Mouse (Mus musculus) liver, adult (tissue): ENCODE results near the gene Sash3.

Source experiments
- GATA4 ChIP-seq: IDR thresholded peaks from 2 replicates; pipeline ENCODE4 v1.6.1; 2014; ENCODE audit warnings: mild to moderate bottlenecking, low read length; ENCODE audit not compliant: insufficient replicate concordance

Sash3 gene

GRCm38 (mm10) chrX:48136935-48137334 lies 9.3 kb upstream of the Sash3 start:
- TF ChIP-seq GATA4 = no peak

- no peak for TF ChIP-seq GATA4
Measured at GRCm38 (mm10) chrX:48138011-48138410, 8.2 kb upstream of the Sash3 start.

GRCm38 (mm10) chrX:48138539-48139275 lies 7.5 kb upstream of the Sash3 start:
- no peak for TF ChIP-seq GATA4

GRCm38 (mm10) chrX:48139368-48140285 lies 6.6 kb upstream of the Sash3 start:
- TF ChIP-seq GATA4 = no peak

GRCm38 (mm10) chrX:48140286-48140877 lies 5.9 kb upstream of the Sash3 start:
- no peak for TF ChIP-seq GATA4

GRCm38 (mm10) chrX:48141481-48141880 lies 4.8 kb upstream of the Sash3 start:
- no peak for TF ChIP-seq GATA4

- TF ChIP-seq GATA4 = peak; percentile 43; the same call in 1 of the 2 replicates
Measured at GRCm38 (mm10) chrX:48143415-48144335, 2.6 kb upstream of the Sash3 start.

GRCm38 (mm10) chrX:48147226-48147625 lies 990 bp downstream of the Sash3 start:
- no peak for TF ChIP-seq GATA4

GRCm38 (mm10) chrX:48147741-48148186 lies 1.5 kb downstream of the Sash3 start:
- TF ChIP-seq GATA4 = no peak

- no peak for TF ChIP-seq GATA4
Measured at GRCm38 (mm10) chrX:48152106-48152505, 5.9 kb downstream of the Sash3 start.

- no peak for TF ChIP-seq GATA4
Measured at GRCm38 (mm10) chrX:48153414-48153813, 7.2 kb downstream of the Sash3 start.

GRCm38 (mm10) chrX:48153949-48154348 lies 7.7 kb downstream of the Sash3 start:
- no peak for TF ChIP-seq GATA4

GRCm38 (mm10) chrX:48155489-48155888 lies 9.3 kb downstream of the Sash3 start:
- TF ChIP-seq GATA4 = no peak

- no peak for TF ChIP-seq GATA4
Measured at GRCm38 (mm10) chrX:48157396-48157795, 11.2 kb downstream of the Sash3 start.
